Mouse (Mus musculus) inflammation-experienced regulatory T-cells, adult 6 months (primary cell): Measurements from ENCODE around the gene Tcf23. TPM values are rescaled to one million over a fixed set of nuclear protein-coding genes. Genes with fewer than 3 reads are reported as not detected.

ENCODE experiments used
- ATAC-seq: one replicate; pipeline ENCODE4 v1.8.0; 2017
- polyA plus RNA-seq, 3 experiments: library from polyadenylated mRNA; unstranded; fragments of 100-300 nt; shearing (Covaris generic); gene quantifications; one replicate each; pipeline ENCODE4 v1.2.1; 2017

Gene Tcf23
- polyA plus RNA-seq = not detected

DNA sequence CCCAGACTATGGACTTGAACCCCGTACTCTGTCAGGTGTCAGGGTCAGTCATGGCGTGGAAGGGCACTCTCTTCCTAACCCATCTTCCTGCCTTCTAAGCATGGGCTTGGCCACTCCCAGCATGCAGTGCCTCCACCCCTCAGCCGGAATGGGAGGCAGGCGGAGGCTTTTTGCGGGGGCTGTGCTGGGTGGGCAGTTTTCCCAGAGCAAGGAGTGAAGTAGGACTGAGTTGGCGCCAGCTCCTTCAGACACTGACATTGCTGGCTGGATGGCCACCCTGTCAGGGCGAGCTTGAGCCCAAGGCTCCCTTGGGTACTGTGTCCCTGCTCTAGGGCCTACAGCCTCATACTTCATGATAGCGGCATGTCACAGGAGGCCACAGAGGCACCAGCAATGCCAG is at the start of gene Tcf23:
Tcf23 (plus strand) TSS at position 247 of the 400 bp plus-strand sequence.
- no peak for ATAC-seq

DNA sequence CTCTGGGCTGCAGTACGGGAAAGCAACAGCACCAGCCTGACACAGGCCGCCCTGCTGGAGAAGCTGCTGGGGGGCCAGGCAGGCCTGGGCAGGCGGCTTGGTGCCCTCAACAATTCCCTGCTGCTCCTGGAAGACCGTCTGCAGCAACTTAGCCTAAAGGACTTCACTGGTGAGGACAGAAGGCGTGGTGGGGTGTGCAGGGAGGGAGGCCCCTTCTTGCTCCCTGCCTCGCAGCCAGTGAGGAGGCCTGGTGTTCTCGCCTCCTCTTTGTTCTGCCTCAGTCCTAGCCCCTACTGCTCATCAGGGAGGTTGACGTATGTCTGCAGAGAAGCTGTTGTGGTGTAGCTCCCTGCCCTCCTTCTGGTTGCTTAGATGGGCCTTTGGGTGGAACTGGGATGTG is 49.8 kb upstream of the Tcf23 start:
- no peak for ATAC-seq

DNA sequence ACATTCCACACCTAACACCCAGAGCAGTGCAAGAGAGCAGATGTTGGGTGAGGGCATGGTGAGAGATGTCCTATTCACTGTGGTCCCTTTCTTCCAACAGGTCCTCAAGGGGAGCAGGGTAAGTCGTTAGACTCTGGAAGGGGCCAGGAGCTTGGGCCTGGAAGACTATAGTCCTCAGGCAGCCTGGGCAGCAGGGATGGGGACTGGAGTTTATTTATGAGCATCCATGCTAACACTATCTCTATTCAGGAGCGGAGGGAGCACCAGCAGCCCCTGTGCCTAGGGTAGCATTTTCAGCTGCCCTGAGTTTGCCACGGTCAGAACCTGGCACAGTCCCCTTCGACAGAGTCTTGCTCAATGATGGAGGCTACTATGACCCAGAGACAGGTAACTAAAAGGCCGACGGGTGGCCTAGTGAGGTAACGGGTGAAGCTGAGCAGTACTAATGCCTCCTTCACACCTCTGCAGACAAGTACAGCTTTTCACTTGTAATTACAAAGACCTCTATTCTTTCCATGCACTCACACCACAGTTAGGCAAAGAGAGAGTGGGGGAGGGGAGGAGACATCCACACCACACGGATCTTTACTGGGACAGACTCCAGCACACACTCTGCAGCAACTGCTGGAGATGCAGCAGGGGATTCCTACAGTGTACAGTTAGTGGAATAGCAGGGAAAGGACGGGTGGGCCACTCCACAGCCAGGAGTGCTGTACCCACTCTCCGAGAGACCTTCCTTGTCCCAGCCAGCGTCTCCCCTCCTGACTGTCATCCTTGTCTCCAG is 48.4 kb upstream of the Tcf23 start:
- ATAC-seq = no peak

DNA sequence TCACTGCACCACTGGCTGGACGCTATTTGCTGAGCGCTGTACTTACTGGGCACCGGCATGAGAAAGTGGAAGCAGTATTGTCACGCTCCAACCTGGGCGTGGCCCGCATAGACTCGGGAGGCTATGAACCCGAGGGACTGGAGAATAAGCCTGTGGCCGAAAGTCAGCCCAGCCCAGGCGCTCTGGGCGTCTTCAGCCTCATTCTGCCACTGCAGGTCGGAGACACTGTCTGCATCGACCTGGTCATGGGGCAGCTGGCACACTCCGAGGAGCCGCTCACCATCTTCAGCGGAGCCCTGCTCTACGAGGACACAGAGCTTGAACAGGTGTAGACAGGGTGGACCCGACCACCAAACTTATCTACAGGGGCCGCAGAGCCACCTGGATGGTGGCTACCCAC is 47.8 kb upstream of the Tcf23 start:
- ATAC-seq = no peak

DNA sequence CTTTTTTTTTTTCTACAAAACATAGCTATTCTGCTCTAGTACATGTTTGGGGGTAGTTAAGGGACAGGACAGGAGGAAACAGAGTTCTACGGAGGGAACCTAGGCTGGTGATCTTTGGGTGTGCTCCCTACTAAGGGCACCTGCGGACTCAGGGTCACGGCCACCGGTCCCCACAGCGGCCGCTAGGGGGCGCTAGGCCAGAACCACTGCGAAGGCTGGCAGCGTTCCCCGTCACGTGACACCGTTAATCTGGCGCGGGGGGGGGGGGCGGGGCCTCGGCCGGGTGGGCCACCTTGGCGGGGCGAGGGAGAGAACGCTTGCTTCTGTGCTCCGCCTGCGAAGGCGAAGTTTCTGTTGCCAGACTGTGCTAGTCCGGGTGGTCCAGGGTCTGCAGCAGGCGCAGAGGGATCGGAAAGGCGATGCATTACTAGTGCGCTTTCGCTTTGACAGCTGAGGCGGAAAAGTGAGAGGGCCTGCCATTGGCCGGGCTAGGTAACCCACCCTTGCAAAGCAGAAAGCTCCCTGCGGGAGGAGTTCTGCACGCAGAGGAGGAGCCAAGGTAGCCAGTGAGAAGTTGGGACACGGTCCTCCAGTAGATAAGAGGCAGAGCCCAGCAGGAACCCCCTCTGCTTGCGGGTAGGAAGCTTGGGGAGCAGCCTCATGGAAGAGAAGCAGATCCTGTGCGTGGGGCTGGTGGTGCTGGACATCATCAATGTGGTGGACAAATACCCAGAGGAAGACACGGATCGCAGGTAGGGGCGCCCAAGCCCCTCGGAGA is 47.0 kb upstream of the Tcf23 start, which contains the start of gene Khk:
Khk (plus strand) TSS at position 176 of the 778 bp plus-strand sequence.
- peak; percentile 81 for ATAC-seq

DNA sequence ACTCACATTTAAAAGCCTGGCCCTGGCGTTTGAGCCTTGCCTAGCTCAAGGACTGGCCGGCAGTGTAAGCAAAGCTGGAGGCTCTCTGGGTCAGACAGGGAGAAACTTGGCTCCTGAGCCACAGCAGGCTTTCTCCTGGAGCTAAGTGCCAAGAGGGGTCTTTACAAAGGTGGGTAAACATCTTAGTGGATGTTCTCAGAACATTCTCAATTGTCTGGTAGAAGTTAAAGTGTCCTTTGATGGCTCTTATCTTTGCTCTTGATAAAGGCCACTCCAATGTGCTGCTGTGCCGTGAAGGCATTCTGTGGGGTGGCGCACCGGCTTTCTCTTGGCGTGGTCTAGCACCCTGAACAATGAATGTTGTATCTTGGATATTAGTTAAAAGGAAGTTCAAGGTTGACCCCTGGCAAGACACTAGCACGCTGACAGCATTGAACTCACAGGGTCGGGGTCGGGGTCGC is 45.9 kb upstream of the Tcf23 start:
- ATAC-seq = no peak

DNA sequence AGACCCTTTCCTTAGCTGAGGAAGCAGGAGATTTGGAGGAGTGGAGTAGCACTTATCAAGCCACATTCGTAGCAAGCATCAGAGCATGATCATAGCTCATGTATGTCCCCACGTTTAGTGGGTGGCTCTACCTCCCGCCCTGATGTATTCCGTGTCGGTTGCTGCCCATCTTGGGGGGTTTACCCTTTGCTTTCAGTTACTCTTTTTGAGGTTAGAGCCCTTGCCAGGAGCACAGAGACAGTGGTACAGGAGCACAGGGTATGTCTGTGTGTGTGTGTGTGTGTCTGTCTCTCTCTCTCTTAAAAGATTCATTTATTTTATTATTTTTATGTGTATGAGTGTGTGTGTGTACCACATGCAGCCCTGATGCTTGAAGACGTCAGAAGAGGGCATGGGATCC is 45.3 kb upstream of the Tcf23 start:
- ATAC-seq = no peak

DNA sequence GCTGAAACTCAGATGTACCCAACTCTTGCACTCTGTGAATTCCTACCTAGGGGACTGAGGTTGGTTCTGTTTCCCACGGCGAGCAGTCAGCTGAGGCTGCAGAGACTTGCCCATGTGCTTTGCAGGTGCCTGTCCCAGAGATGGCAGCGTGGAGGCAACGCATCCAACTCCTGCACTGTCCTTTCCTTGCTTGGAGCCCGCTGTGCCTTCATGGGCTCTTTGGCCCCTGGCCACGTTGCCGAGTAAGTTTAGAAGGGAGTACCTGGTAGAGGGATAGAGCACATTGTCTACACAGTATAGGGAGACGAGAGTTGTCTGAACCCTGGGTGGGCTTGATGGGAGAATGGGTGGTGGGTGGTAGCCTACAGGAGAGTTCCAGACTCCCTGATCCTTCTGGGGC is 43.8 kb upstream of the Tcf23 start:
- ATAC-seq = no peak

DNA sequence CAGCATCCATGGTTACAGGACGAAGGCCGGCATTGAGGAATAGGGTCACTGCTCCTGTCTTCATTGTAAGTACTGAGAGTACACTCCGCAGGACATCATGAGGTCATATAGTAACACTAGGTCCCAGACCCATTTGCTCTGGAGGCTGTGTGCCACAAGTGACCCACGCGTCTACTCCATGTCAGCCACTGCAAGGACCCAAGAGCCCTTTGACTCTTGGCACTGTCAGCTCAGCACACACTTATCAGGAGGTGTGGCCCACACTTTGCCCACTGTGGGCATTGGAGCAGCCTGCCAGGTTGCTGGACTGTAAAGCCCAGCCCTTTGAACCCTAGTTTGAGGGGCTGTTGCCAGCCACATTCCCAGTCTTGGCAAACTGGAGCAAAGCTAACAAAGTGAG is 43.2 kb upstream of the Tcf23 start:
- no peak for ATAC-seq

DNA sequence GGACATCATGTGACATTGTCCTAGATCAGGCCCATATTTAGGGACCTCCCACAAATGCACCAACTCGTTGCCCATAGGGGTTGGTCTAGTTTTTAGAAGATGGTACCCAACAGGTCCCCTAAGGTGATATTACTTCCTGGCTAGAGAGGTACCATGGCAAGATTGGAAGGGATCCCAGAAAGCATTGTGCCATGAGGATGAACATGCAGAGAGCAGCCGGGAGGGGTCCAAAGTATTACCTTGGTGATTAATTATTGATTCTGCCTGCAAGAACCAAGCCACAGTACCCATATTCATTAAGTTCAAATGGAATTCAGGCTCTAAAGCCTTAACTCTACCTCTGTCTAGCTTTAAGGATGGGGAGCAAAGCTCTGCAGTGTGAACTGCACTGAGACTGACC is 42.4 kb upstream of the Tcf23 start:
- ATAC-seq = no peak

DNA sequence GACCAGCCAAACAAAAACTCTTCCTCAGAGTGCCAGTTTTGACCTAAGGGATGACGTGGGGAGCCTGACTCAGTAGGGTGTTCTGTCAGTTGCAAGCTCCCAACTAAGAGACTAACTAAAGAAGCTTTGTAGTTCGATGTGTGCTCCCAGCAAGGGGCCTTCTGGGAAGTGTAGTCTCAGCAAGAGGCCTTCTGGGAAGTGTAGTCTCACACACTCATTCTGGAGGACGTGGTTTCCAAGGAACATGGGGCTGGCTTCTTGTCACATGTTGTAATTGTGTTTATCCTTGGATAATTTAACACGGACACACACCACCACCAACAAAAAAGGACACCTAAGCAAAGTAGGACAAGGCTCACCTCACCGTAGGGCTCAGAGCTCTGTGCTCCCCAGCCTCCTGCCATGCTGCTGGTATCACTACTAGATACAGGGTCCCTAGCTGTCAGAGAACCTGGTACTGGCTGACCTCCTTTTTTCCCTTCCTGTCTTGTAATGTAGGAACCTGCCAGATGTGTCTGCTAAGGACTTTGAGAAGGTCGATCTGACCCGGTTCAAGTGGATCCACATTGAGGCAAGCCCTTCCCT is 40.4 kb upstream of the Tcf23 start:
- ATAC-seq = no peak

DNA sequence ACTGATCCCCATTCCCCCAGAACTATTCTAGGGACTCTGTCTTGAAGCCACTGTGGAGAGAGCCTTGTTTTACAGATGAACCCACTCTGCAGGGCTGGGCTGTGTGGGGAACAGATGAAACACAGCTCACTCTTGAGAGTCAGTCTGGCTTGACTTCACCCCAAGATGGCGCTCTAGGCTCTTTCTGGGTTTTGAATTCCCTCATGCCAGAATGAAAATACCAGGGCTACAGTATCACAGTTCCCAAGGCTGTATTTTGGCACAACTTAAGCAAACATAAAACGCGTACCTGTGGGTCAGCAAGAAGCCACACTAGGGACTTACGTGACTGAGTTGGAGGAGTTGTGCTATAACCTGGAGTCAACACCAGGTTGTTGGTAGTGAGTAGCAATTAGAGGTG is 38.3 kb upstream of the Tcf23 start:
- ATAC-seq = no peak

DNA sequence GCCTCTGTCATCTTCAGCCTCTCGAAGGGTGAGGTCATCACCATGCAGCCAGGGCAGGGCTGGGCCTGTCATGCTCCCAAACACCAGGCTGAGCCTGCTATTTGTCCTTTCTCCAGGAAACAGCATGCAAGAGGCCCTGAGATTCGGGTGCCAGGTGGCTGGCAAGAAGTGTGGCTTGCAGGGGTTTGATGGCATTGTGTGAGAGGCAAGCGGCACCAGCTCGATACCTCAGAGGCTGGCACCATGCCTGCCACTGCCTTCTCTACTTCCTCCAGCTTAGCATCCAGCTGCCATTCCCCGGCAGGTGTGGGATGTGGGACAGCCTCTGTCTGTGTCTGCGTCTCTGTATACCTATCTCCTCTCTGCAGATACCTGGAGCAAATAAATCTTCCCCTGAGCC is 37.6 kb upstream of the Tcf23 start:
- no peak for ATAC-seq

DNA sequence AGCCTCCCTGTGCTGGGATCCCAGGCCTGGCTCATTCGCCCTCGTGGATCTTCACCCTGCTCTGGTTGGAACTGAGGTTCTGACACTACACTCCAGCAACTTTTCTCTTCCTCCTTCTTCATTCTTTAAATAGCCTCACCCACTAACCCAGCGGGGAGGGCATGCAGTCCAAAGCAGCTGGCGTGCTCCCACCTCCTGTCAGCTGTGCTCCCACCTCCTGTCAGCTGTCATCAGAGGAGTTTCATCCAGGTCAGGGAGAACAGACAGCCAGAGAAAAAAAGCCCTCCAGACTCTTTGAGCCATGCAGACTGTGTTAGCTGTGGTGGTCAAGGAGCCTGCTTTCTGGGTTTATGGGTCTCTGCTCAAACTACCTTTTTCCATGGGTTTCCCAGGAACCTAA is 37.1 kb upstream of the Tcf23 start:
- no peak for ATAC-seq

DNA sequence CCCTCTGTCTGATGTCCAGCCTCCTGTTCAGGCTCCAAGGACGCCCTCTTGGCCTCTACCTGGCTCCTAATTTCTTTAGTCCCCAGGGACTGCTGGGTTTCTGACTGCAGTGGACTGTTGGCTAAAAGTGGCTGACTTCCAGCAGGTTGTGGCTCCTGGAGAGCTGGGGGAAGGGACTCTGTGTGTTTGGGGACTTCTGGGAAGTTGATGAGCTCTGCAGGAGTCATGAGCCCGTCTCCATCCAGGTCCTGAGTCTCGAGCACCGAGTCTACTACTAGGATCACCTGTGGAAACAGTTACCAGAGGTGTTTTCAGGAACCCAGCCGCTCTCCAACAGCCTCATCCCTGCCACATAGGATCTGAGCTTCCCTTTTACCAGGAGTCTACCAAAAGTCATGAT is 34.8 kb upstream of the Tcf23 start:
- ATAC-seq = no peak

DNA sequence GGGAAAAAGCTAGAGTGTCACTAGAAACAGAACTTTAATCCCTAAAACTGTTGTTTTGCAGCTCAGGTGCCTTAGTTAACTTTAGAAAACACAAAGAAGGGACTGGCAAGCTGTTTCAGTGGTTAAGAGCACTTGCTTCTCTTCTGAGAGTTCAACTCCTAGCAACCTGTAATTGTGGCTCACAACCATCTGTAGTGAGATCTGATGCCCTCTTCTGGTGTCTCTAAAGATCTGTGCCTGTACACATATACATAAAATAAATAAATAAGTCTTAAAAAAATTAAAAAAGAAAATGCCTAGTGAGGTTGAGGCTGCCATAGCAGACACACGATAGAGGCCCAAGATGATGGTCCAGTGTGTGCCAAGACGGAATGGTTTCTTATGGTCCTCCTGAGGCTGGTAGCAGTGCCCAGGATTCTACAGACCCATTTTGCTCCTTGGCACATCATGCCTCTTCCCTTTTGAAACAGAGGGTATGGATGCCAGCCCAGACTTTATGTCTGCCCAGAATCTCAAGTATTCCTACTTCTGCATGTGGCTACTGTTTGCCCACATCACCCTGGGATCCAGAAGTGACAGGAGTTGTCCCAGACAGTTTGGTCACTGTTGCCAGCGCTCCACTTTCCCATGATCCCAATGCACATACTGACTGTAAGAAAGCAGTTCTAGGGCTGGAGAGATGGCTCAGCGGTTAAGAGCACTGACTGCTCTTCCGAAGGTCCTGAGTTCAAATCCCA is 33.6 kb upstream of the Tcf23 start:
- no peak for ATAC-seq

DNA sequence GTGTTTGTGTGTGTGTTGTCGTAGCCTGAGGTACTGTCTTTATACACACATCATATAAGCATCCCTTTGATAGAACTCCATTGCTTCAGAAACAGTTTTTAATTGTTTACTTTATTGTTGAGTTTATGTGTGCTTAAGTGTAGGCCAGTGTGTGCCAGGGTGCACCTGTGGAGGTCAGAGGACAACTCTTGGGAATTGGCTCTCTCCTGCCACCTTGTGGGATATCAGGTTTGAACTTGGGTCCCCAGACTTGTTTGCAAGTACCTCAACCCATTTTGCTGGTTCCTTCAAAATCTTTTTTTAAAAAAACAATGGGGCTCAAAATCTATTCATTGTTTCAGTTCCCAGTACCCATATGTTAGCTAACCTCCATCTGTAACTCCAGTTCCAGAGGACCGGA is 25.5 kb upstream of the Tcf23 start:
- ATAC-seq = no peak

DNA sequence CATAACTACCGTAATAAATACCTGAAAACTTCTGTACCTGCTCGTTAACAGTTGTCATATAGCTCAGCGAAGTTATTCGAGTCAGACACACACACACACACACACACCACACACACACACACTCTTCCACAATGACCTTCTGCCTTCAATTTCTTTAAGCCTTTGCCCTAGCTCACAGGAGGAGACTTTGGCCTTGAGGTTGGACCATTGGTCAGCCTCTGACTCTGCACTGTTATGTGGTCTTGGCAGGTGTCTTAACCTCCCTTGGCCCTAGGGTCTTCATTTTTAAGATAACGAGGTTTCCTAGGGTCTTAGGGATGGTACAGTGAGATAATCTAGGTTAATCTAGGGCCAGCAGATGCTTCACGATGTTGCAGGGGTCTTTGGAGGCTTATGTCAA is 24.1 kb upstream of the Tcf23 start:
- no peak for ATAC-seq

DNA sequence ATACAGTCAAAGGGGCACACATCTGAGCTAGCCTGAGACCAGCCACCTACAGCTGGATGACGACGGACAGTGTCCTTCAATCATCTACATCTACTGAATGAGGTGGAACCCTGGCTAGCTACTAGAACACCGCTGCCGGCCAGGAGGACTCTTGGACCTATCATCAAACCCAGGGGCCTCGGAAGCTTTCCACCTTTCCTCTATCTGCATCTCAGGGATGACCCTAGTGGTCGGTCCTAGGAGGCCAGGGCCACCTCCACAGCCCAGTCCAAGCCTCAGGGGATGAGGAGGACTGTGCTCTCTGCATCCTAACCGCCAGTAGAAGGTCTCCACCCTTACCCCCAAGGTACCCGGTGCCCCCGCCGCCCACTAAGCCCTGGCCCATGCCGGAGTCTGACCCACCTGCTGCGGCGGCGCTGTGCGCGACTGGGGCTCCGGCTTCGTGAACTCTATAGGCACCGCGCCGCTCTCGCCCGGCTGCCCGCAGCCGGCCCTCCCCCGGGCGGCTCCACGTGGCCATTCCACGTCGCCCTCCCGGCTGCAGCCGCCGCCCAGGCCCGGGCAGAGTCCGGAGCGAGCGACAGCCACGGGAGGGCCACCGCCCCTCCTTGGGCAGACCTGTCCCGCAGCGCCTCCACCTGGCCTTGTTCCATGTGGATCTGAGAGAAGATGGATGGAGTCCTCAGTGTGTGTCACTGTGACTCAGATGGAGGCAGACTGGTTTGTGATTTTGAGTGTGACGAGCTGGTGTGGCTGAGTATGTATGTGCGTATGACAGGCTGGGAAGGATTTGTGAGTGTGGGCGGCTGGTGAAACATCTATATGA is 23.3 kb upstream of the Tcf23 start, which contains the start of gene Cgref1:
Cgref1 (minus strand) TSS at position 636 of the 826 bp plus-strand sequence.
- ATAC-seq = no peak

DNA sequence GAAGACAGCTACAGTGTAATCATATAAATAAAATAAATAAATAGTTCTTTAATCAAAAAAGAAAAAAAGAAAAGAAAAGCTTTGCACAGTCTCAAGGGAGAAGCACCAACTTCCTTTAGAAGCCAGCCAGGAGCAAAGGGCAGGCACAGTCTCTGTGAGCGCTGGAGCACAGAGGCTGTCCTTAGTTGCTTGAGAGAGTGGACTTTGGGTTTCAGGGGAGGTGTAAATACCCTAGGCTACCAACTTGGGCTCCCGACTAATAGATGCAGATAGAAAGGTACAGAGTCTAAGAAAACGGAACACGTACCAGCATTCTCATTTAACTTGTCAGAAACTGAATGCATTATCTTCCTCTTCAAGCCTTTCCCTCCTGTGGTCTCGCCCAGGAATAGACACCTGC is 19.8 kb upstream of the Tcf23 start:
- no peak for ATAC-seq

DNA sequence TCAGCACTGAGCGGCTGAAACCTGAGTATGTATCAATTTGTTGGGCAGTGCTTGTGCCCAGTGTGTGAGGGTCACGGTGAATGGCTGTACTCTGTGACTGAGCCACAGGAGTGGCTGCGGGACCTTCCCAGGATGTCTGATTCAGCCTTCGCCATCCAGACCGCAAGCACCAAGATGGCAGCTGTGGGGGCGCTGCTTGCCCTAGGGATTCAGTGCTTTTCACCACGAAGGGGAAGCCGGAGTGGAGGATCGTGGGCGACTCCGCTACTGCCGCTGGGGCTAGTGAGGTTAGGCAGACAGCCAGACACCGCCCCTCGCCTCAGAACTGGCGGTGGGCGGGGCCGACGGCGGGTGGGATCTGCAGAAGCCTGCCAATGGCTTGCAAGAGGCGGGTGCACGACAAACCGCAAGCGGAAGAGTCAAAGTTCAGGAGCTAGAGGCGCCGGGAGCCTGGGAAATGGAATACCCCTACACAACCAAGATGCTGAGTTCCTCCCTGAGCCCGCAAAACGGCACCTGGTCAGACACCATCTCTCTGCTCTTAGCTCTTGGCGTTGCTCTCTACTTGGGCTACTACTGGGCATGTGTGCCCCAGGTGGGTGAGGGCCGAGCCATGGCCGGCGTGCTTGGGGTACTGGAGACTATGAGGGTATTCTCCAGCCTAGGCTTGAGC is 18.7 kb upstream of the Tcf23 start:
- ATAC-seq = peak; percentile 92
